Mouse (Mus musculus) adrenal gland, adult (tissue): ENCODE data around the gene Dcun1d2.

Experiments
- DNase-seq, 2 experiments: peaks; one replicate each; pipeline ENCODE4 v3.0.0; 2022 to 2023; ENCODE audit warnings: low spot score in 1 of 2; ENCODE audit not compliant: inconsistent age in 2 of 2

The Dcun1d2 gene

GRCm38 (mm10) chr8:13263376-13263775 is 24.6 kb downstream of the Dcun1d2 start:
- no peak for DNase-seq

- DNase-seq, result peak; percentile 71 to 87
Measured at GRCm38 (mm10) chr8:13254019-13254418, 33.9 kb downstream of the Dcun1d2 start, which contains the start of gene Adprhl1. Gene Adprhl1, minus strand, starts transcription at chr8:13254162.

GRCm38 (mm10) chr8:13253413-13253812 is 34.5 kb downstream of the Dcun1d2 start:
- no peak for DNase-seq

GRCm38 (mm10) chr8:13252837-13253236 is 35.1 kb downstream of the Dcun1d2 start:
- no peak for DNase-seq

- DNase-seq, result no peak
Measured at GRCm38 (mm10) chr8:13244343-13244880, 43.5 kb downstream of the Dcun1d2 start.

GRCm38 (mm10) chr8:13242985-13243870 is 44.7 kb downstream of the Dcun1d2 start:
- no peak for DNase-seq

- DNase-seq, result peak in 1 of 2 experiments; percentile 37
Measured at GRCm38 (mm10) chr8:13240691-13241090, 47.2 kb downstream of the Dcun1d2 start.

GRCm38 (mm10) chr8:13240055-13240454 is 47.9 kb downstream of the Dcun1d2 start:
- DNase-seq, result no peak

GRCm38 (mm10) chr8:13234803-13235202 is 53.1 kb downstream of the Dcun1d2 start:
- no peak for DNase-seq

GRCm38 (mm10) chr8:13230471-13230870 is 57.5 kb downstream of the Dcun1d2 start:
- no peak for DNase-seq

- no peak for DNase-seq
Measured at GRCm38 (mm10) chr8:13229802-13230201, 58.1 kb downstream of the Dcun1d2 start.

- DNase-seq, result no peak
Measured at GRCm38 (mm10) chr8:13228923-13229610, 58.9 kb downstream of the Dcun1d2 start.

GRCm38 (mm10) chr8:13227184-13227583 is 60.7 kb downstream of the Dcun1d2 start:
- peak in 1 of 2 experiments; percentile 15 for DNase-seq

- DNase-seq, result no peak
Measured at GRCm38 (mm10) chr8:13226288-13226687, 61.6 kb downstream of the Dcun1d2 start.

GRCm38 (mm10) chr8:13224426-13224825 is 63.5 kb downstream of the Dcun1d2 start:
- DNase-seq, result no peak

- DNase-seq, result no peak
Measured at GRCm38 (mm10) chr8:13218441-13218840, 69.5 kb downstream of the Dcun1d2 start.

GRCm38 (mm10) chr8:13217986-13218385 is 69.9 kb downstream of the Dcun1d2 start:
- no peak for DNase-seq

- no peak for DNase-seq
Measured at GRCm38 (mm10) chr8:13217093-13217492, 70.8 kb downstream of the Dcun1d2 start.

- no peak for DNase-seq
Measured at GRCm38 (mm10) chr8:13216386-13216785, 71.5 kb downstream of the Dcun1d2 start.

GRCm38 (mm10) chr8:13213479-13214268 is 74.3 kb downstream of the Dcun1d2 start:
- peak; percentile 89 to 96 for DNase-seq

GRCm38 (mm10) chr8:13209770-13210169 is 78.2 kb downstream of the Dcun1d2 start:
- DNase-seq, result peak in 1 of 2 experiments; percentile 54
